Mouse (Mus musculus) forebrain, embryonic 13.5 days (tissue): ENCODE results near the gene Gm20388. TPM values are rescaled to one million over a fixed set of nuclear protein-coding genes. Genes with fewer than 3 reads are reported as not detected.

Experiments used
- ATAC-seq: fragments of 200-750 bp; cut with Nextera tagmentation; 2 replicates; pipeline ENCODE4 v1.8.0; 2017
- H3K27ac ChIP-seq: fragments of 300-500 bp; sonication (generic); 2 replicates; pipeline ENCODE4 v1.5.1; 2015; ENCODE audit warnings: inconsistent platforms, mild to moderate bottlenecking, moderate library complexity
- H3K27me3 ChIP-seq: fragments of 300-500 bp; sonication (generic); 2 replicates; pipeline ENCODE4 v1.6.1; 2015; ENCODE audit warnings: mild to moderate bottlenecking, inconsistent platforms
- H3K36me3 ChIP-seq: fragments of 300-500 bp; sonication (generic); 2 replicates; pipeline ENCODE4 v1.6.1; 2015; ENCODE audit warnings: mild to moderate bottlenecking, inconsistent platforms; ENCODE audit not compliant: poor library complexity, severe bottlenecking
- H3K4me1 ChIP-seq: fragments of 300-500 bp; sonication (generic); 2 replicates; pipeline ENCODE4 v1.6.1; 2015; ENCODE audit warnings: inconsistent platforms
- H3K4me2 ChIP-seq: fragments of 300-500 bp; sonication (generic); 2 replicates; pipeline ENCODE4 v1.6.1; 2015; ENCODE audit warnings: inconsistent platforms, mild to moderate bottlenecking, moderate library complexity
- H3K4me3 ChIP-seq: fragments of 300-500 bp; sonication (generic); 2 replicates; pipeline ENCODE4 v1.5.1; 2015; ENCODE audit warnings: mild to moderate bottlenecking, inconsistent platforms
- H3K9ac ChIP-seq: fragments of 300-500 bp; sonication (generic); 2 replicates; pipeline ENCODE4 v1.6.1; 2015; ENCODE audit warnings: mild to moderate bottlenecking, inconsistent platforms
- H3K9me3 ChIP-seq: fragments of 300-500 bp; sonication (generic); replicated peaks from 2 replicates; pipeline ENCODE4 v1.6.1; 2016; ENCODE audit warnings: inconsistent platforms
- WGBS: fragments of 180-500 bp; shearing (Covaris S2); methylation state at CpG from one replicate; pipeline ENCODE4 v1.1.7; 2015; 5-methylcytosine and 5-hydroxymethylcytosine counted together
- polyA plus RNA-seq: library from polyadenylated mRNA; unstranded; fragments of >200 nt; fragmentation: Nextera tagmentation; extraction: Ambion mirVana; gene quantifications from 2 replicates; pipeline ENCODE4 v1.2.1, GENCODE M21; 2015

Gm20388 gene
- polyA plus RNA-seq, 1 experiment from 2014 or later, result 5.6 TPM

GRCm38 (mm10) chr8:122573577-122573976, 2662.9 kb downstream of the Gm20388 start:
- Histone ChIP-seq H3K4me1 (peaks cover 50% of the 10 kb centered on the region), H3K9me3 (no peaks in the 10 kb centered on the region), H3K36me3 (peaks cover 45% of the 10 kb centered on the region), H3K27ac (no peak overlapping the region), H3K4me2 (no peak overlapping the region), H3K27me3 (no peaks in the 10 kb centered on the region), H3K9ac (no peak overlapping the region), H3K4me3 (no peak overlapping the region)
- 43% methylated on average over 9 of the region's 9 CpGs for WGBS
- ATAC-seq, result no peak

GRCm38 (mm10) chr8:122574264-122574663, 2663.6 kb downstream of the Gm20388 start:
- no peak overlapping the region for H3K4me2 ChIP-seq
- peaks cover 43% of the 10 kb centered on the region for H3K36me3 ChIP-seq
- H3K9ac ChIP-seq, result no peak overlapping the region
- no peaks in the 10 kb centered on the region for H3K9me3 ChIP-seq
- H3K27ac ChIP-seq, result no peak overlapping the region
- peaks cover 43% of the 10 kb centered on the region for H3K4me1 ChIP-seq
- ATAC-seq, result no peak
- no peaks in the 10 kb centered on the region for H3K27me3 ChIP-seq
- WGBS, result 71% methylated on average over 3 of the region's 3 CpGs
- no peak overlapping the region for H3K4me3 ChIP-seq

- peak overlapping the region; percentile 92; the same call in 1 of the 2 replicates for H3K4me2 ChIP-seq
- no peaks in the 10 kb centered on the region for H3K9me3 ChIP-seq
- H3K4me1 ChIP-seq, result peaks cover 38% of the 10 kb centered on the region
- 66% methylated on average over 10 of the region's 10 CpGs for WGBS
- no peaks in the 10 kb centered on the region for H3K27me3 ChIP-seq
- no peak overlapping the region for H3K4me3 ChIP-seq
- peaks cover 38% of the 10 kb centered on the region for H3K36me3 ChIP-seq
- no peak overlapping the region for H3K9ac ChIP-seq
- H3K27ac ChIP-seq, result no peak overlapping the region
- no peak for ATAC-seq
These were observed 2664.1 kb downstream of the Gm20388 start for GRCm38 (mm10) chr8:122574667-122575251.

DNA sequence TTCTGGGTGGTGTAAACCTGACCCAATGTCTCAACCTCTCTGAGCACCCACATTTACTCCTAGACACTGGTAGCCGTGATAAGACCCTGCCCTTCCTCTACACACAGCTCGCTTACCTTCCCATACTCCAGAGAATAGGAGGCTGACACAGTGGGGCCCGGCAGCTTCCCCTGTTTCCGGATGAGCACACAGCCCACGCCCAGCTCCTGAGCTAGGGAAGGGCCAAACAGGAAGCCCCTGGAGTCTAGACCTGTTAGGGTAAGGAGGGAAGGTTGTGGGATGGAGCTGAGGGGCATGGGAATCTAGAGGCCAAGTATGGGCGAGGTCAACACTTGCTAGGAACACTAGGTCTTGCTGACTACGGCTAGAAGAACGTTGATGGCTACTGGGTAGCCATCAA, 2664.6 kb downstream of the Gm20388 start:
- H3K27me3 ChIP-seq, result no peaks in the 10 kb centered on the region

GRCm38 (mm10) chr8:122575735-122576647, 2665.3 kb downstream of the Gm20388 start:
- H3K27me3 ChIP-seq, result no peaks in the 10 kb centered on the region
- peak overlapping the region; percentile 66 for H3K4me3 ChIP-seq
- WGBS, result 18% methylated on average over 21 of the region's 21 CpGs
- H3K27ac ChIP-seq, result peak overlapping the region; percentile 57; the same call in 1 of the 2 replicates
- no peaks in the 10 kb centered on the region for H3K9me3 ChIP-seq
- H3K4me2 ChIP-seq, result peak overlapping the region; percentile 92
- peaks cover 26% of the 10 kb centered on the region for H3K36me3 ChIP-seq
- peak; percentile 43 for ATAC-seq
- H3K9ac ChIP-seq, result peak overlapping the region; percentile 89
- peaks cover 34% of the 10 kb centered on the region for H3K4me1 ChIP-seq

More for the DNA sequence above, 2664.6 kb downstream of the Gm20388 start:
- Histone ChIP-seq H3K4me1 (peaks cover 34% of the 10 kb centered on the region), H3K27ac (no peak overlapping the region), H3K4me2 (peak overlapping the region; percentile 92), H3K4me3 (peak overlapping the region; percentile 66; the same call in 1 of the 2 replicates), H3K9ac (peak overlapping the region; percentile 89; the same call in 1 of the 2 replicates), H3K36me3 (peaks cover 33% of the 10 kb centered on the region), H3K9me3 (no peaks in the 10 kb centered on the region)
- 80% methylated on average over 8 of the region's 8 CpGs for WGBS
- ATAC-seq, result no peak

GRCm38 (mm10) chr8:122576648-122577022, 2666.0 kb downstream of the Gm20388 start, which contains the start of gene Aprt:
TSS of gene Aprt (minus strand) at chr8:122576909.
- under 1% methylated on average over 39 of the region's 39 CpGs for WGBS
- Histone ChIP-seq H3K4me3 (peak within 1 kb of the TSS; percentile 66), H3K9me3 (no peaks in the 10 kb centered on the region), H3K9ac (peak within 1 kb of the TSS; percentile 89), H3K36me3 (peaks cover 19% of the 10 kb centered on the region), H3K27me3 (no peaks in the 10 kb centered on the region), H3K4me1 (peaks cover 34% of the 10 kb centered on the region), H3K4me2 (peak within 1 kb of the TSS; percentile 92), H3K27ac (peak within 1 kb of the TSS; percentile 57)
- peak; percentile 95 for ATAC-seq

DNA sequence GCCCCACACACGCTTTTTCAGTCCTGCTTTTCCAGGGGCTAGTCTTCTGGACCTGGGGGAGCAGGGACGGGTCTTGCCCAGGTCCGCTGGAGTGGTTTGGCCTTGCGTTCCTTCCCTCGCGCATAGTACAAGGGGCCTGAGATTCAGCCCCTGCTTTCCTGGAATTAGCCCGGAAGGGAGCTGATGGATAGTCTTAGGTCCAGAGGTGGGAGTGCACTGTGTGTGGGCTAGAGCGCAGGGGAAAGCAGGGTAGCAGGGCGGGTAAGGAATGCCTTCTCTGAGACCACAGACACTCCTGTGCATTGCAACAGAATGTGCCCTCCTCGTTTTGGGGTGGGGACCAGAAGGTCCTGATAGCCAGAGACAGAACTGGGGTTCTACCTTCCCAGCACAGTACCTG, 2666.5 kb downstream of the Gm20388 start:
- Histone ChIP-seq H3K9ac (peak overlapping the region; percentile 89), H3K27ac (no peak overlapping the region), H3K36me3 (peaks cover 15% of the 10 kb centered on the region), H3K4me2 (peak overlapping the region; percentile 92), H3K4me1 (peaks cover 34% of the 10 kb centered on the region), H3K27me3 (no peaks in the 10 kb centered on the region), H3K4me3 (peak overlapping the region; percentile 66), H3K9me3 (no peaks in the 10 kb centered on the region)
- 40% methylated on average over 10 of the region's 10 CpGs for WGBS
- ATAC-seq, result peak; percentile 28; the same call in 1 of the 2 replicates

DNA sequence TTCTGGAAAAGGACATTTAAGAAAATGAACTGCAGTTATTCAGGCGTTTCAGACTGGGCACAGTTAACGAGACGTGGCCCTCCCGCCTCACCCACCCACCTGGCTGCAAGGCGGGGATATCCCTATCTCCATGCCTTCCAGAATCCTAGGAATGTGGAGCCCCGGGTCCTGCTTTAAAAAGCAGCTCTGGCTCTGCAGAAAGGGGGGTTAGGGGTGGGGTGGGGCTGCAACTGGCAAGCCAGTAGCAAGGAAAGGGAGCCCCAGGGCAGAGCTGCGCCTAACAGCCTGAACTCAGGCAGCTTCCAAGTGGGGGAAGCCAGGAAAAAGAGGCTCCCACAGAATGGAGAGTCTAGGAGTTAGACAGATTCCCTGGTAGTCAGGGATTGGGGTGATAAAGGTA, 2668.6 kb downstream of the Gm20388 start:
- peaks cover 26% of the 10 kb centered on the region for H3K4me1 ChIP-seq
- no peak for ATAC-seq
- 21% methylated on average over 7 of the region's 7 CpGs for whole genome bisulfite sequencing
- H3K27ac ChIP-seq, result no peak overlapping the region
- H3K4me2 ChIP-seq, result no peak overlapping the region
- H3K4me3 ChIP-seq, result no peak overlapping the region
- no peaks in the 10 kb centered on the region for H3K36me3 ChIP-seq
- no peaks in the 10 kb centered on the region for H3K9me3 ChIP-seq
- H3K27me3 ChIP-seq, result no peaks in the 10 kb centered on the region
- H3K9ac ChIP-seq, result no peak overlapping the region

GRCm38 (mm10) chr8:122580926-122581325, 2670.3 kb downstream of the Gm20388 start:
- Histone ChIP-seq H3K4me1 (peaks cover 14% of the 10 kb centered on the region), H3K4me2 (no peak overlapping the region), H3K9ac (no peak overlapping the region), H3K9me3 (no peaks in the 10 kb centered on the region), H3K36me3 (no peaks in the 10 kb centered on the region), H3K27ac (no peak overlapping the region), H3K4me3 (no peak overlapping the region), H3K27me3 (no peaks in the 10 kb centered on the region; the same call in 1 of the 2 replicates)
- no peak for ATAC-seq
- WGBS, result 78% methylated on average over 13 of the region's 15 CpGs

DNA sequence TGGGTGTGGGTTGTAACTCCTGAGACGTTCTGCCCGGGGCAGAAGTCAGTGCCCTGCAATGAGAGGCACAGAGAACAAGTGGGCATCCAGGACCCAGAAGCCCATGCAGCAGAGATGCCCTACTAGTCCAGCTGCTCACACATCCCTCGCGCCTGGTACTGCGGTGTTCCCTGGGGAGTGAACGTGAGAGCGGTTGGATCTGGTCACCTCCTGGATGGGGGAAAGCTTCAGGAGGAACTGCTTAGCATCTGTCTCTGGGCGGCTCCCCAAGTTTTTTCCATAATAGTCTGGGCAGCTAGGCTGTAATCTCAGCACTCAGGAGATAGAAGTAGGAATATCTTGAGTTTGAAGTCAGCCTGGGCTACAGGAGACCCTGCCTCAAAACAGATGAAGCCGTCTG, 2674.3 kb downstream of the Gm20388 start:
- H3K36me3 ChIP-seq, result no peaks in the 10 kb centered on the region
- no peak for ATAC-seq
- no peak overlapping the region for H3K4me3 ChIP-seq
- H3K27me3 ChIP-seq, result no peaks in the 10 kb centered on the region; the same call in 1 of the 2 replicates
- no peaks in the 10 kb centered on the region for H3K9me3 ChIP-seq
- no peak overlapping the region for H3K4me2 ChIP-seq
- 89% methylated on average over 9 of the region's 9 CpGs for WGBS
- no peak overlapping the region for H3K9ac ChIP-seq
- H3K4me1 ChIP-seq, result peaks cover 8% of the 10 kb centered on the region
- H3K27ac ChIP-seq, result no peak overlapping the region

GRCm38 (mm10) chr8:122585411-122585891, 2674.8 kb downstream of the Gm20388 start:
- no peaks in the 10 kb centered on the region for H3K9me3 ChIP-seq
- H3K27ac ChIP-seq, result no peak overlapping the region
- no peaks in the 10 kb centered on the region; the same call in 1 of the 2 replicates for H3K27me3 ChIP-seq
- ATAC-seq, result no peak
- H3K36me3 ChIP-seq, result no peaks in the 10 kb centered on the region
- 76% methylated on average over 14 of the region's 14 CpGs for WGBS
- H3K4me3 ChIP-seq, result no peak overlapping the region
- H3K9ac ChIP-seq, result no peak overlapping the region
- H3K4me1 ChIP-seq, result peaks cover 8% of the 10 kb centered on the region
- H3K4me2 ChIP-seq, result no peak overlapping the region

DNA sequence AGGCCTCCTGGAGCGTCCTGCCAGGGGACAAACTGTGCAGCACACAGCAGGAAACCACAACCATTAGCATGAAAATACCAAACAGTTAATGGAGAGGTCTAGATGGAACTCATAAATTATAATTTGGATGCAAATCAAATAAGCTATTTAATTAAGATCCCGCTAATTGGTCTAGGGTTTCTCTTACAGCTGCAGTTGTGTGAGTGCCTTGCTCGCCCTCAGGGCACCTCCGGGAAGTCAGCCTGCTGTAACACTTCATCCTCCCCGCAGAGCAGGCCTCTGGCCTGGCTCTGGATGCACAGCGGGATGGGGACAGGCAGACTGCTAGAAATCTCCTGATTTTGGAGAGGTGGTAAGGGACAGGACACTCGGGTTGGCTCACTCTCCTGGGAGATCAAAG, 2675.5 kb downstream of the Gm20388 start:
- H3K27me3 ChIP-seq, result no peaks in the 10 kb centered on the region; the same call in 1 of the 2 replicates
- H3K36me3 ChIP-seq, result no peaks in the 10 kb centered on the region
- no peak overlapping the region for H3K4me2 ChIP-seq
- ATAC-seq, result 0 out of 2 replicates have a peak, but pooled peaks have one; percentile 36
- 33% methylated on average over 7 of the region's 7 CpGs for WGBS
- no peak overlapping the region for H3K27ac ChIP-seq
- H3K4me1 ChIP-seq, result peaks cover 8% of the 10 kb centered on the region
- H3K9ac ChIP-seq, result no peak overlapping the region
- H3K4me3 ChIP-seq, result no peak overlapping the region
- no peaks in the 10 kb centered on the region for H3K9me3 ChIP-seq
